Mouse (Mus musculus) E14TG2a.4 (cell line): ENCODE data around the gene Map7.

Experiments
- CTCF ChIP-seq: conservative IDR thresholded peaks from 2 replicates; pipeline ENCODE4 v1.5.1; 2014; ENCODE audit warnings: low read length
- NANOG ChIP-seq: IDR thresholded peaks from 2 replicates; pipeline ENCODE4 v1.6.1; 2014; ENCODE audit warnings: borderline replicate concordance, low read length, mixed read lengths
- POU5F1 ChIP-seq: IDR thresholded peaks from 2 replicates; pipeline ENCODE4 v1.6.1; 2014; ENCODE audit warnings: low read length, borderline replicate concordance

DNA sequence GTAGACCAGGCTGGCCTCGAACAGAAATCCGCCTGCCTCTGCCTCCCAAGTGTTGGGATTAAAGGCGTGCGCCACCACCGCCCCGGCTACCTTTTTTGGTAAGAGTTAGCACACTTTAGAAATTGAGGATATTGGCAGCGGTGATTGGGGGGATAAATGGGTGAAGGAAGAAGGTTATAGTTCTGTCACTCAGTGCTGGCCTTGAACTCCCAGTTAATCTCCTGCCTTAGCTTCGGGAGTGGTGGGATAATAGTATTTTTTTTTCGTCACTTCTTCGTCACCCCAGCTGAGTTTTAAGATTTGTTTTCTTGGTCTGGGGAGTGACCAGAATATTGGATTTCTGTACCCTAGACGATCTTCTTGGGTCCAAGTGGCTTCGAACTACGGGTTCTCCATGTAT lies 165.2 kb downstream of the Map7 start:
- no peak for TF ChIP-seq CTCF
- no peak for TF ChIP-seq NANOG
- TF ChIP-seq POU5F1, result no peak
